Mouse (Mus musculus): ENCODE measurements at regions not wholly inside any gene's neighbourhood (a gene's known extent, or its start where the extent isn't known, plus 50 kb on each side); places are given as distances from the start of the nearest gene placed in this dataset.

- Histone ChIP-seq H3K27ac (ENCODE audit: insufficient read depth, low read length) (no peak overlapping the region), H3K4me3 (ENCODE audit: low read depth, low read length) (no peak overlapping the region), H3K36me3 (ENCODE audit: control insufficient read depth, insufficient read depth, low read length, poor library complexity, severe bottlenecking) (no peaks in the 10 kb centered on the region), H3K9me3 (replicated peaks; ENCODE audit: control insufficient read depth, insufficient read depth, low read length, poor library complexity, severe bottlenecking) (no peaks in the 10 kb centered on the region), H3K9ac (ENCODE audit: low read depth, poor library complexity, severe bottlenecking) (no peak overlapping the region), H3K4me1 (ENCODE audit: control insufficient read depth, insufficient read depth, low read length) (no peaks in the 10 kb centered on the region), H3K27me3 (ENCODE audit: control insufficient read depth, insufficient read depth, low read length, poor library complexity, severe bottlenecking) (no peaks in the 10 kb centered on the region)
- TF ChIP-seq POLR2A (IDR thresholded peaks at IDR 0.05; ENCODE audit: insufficient read depth, low read length), result no peak
- TF ChIP-seq EP300 (IDR thresholded peaks at IDR 0.05; ENCODE audit: insufficient read depth, low read depth, low read length), result no peak
- TF ChIP-seq CTCF (IDR thresholded peaks at IDR 0.05; ENCODE audit: low read depth, low read length), result no peak
Observed at GRCm38 (mm10) chr14:104206602-104207001, 261.2 kb downstream of the Pou4f1 start.

- no peaks in the 10 kb centered on the region for H3K4me1 ChIP-seq (ENCODE audit: control insufficient read depth, insufficient read depth, low read length)
- TF ChIP-seq POLR2A (IDR thresholded peaks at IDR 0.05; ENCODE audit: insufficient read depth, low read length) (no peak), EP300 (IDR thresholded peaks at IDR 0.05; ENCODE audit: insufficient read depth, low read depth, low read length) (no peak), CTCF (IDR thresholded peaks at IDR 0.05; ENCODE audit: low read depth, low read length) (no peak)
Observed at GRCm38 (mm10) chr14:104203239-104203986, 264.4 kb downstream of the Pou4f1 start.

GRCm38 (mm10) chr14:104193198-104193597 is 274.6 kb downstream of the Pou4f1 start:
- H3K36me3 ChIP-seq (ENCODE audit: control insufficient read depth, insufficient read depth, low read length, poor library complexity, severe bottlenecking), result no peaks in the 10 kb centered on the region
- no peaks in the 10 kb centered on the region for H3K9me3 ChIP-seq (replicated peaks; ENCODE audit: control insufficient read depth, insufficient read depth, low read length, poor library complexity, severe bottlenecking)
- no peak overlapping the region for H3K27ac ChIP-seq (ENCODE audit: insufficient read depth, low read length)
- H3K9ac ChIP-seq (ENCODE audit: low read depth, poor library complexity, severe bottlenecking), result no peak overlapping the region
- no peak overlapping the region for H3K4me3 ChIP-seq (ENCODE audit: low read depth, low read length)
- H3K4me1 ChIP-seq (ENCODE audit: control insufficient read depth, insufficient read depth, low read length), result no peaks in the 10 kb centered on the region
- TF ChIP-seq POLR2A (IDR thresholded peaks at IDR 0.05; ENCODE audit: insufficient read depth, low read length), result no peak
- no peak for TF ChIP-seq CTCF (IDR thresholded peaks at IDR 0.05; ENCODE audit: low read depth, low read length)
- TF ChIP-seq EP300 (IDR thresholded peaks at IDR 0.05; ENCODE audit: insufficient read depth, low read depth, low read length), result no peak
- H3K27me3 ChIP-seq (ENCODE audit: control insufficient read depth, insufficient read depth, low read length, poor library complexity, severe bottlenecking), result no peaks in the 10 kb centered on the region

More at GRCm38 (mm10) chr14:104203239-104203986, 264.4 kb downstream of the Pou4f1 start:
- Histone ChIP-seq H3K4me3 (ENCODE audit: low read depth, low read length) (no peak overlapping the region), H3K27me3 (ENCODE audit: control insufficient read depth, insufficient read depth, low read length, poor library complexity, severe bottlenecking) (no peaks in the 10 kb centered on the region), H3K36me3 (ENCODE audit: control insufficient read depth, insufficient read depth, low read length, poor library complexity, severe bottlenecking) (no peaks in the 10 kb centered on the region), H3K9ac (ENCODE audit: low read depth, poor library complexity, severe bottlenecking) (no peak overlapping the region), H3K27ac (ENCODE audit: insufficient read depth, low read length) (no peak overlapping the region), H3K9me3 (replicated peaks; ENCODE audit: control insufficient read depth, insufficient read depth, low read length, poor library complexity, severe bottlenecking) (no peaks in the 10 kb centered on the region)

GRCm38 (mm10) chr14:104175122-104175521 is 292.7 kb downstream of the Pou4f1 start:
- no peak for TF ChIP-seq EP300 (IDR thresholded peaks at IDR 0.05; ENCODE audit: insufficient read depth, low read depth, low read length)
- TF ChIP-seq POLR2A (IDR thresholded peaks at IDR 0.05; ENCODE audit: insufficient read depth, low read length), result no peak
- TF ChIP-seq CTCF (IDR thresholded peaks at IDR 0.05; ENCODE audit: low read depth, low read length), result no peak
- Histone ChIP-seq H3K27me3 (ENCODE audit: control insufficient read depth, insufficient read depth, low read length, poor library complexity, severe bottlenecking) (no peaks in the 10 kb centered on the region), H3K27ac (ENCODE audit: insufficient read depth, low read length) (no peak overlapping the region), H3K36me3 (ENCODE audit: control insufficient read depth, insufficient read depth, low read length, poor library complexity, severe bottlenecking) (no peaks in the 10 kb centered on the region), H3K4me1 (ENCODE audit: control insufficient read depth, insufficient read depth, low read length) (no peaks in the 10 kb centered on the region), H3K4me3 (ENCODE audit: low read depth, low read length) (no peak overlapping the region), H3K9ac (ENCODE audit: low read depth, poor library complexity, severe bottlenecking) (no peak overlapping the region), H3K9me3 (replicated peaks; ENCODE audit: control insufficient read depth, insufficient read depth, low read length, poor library complexity, severe bottlenecking) (no peaks in the 10 kb centered on the region)

- H3K36me3 ChIP-seq (ENCODE audit: control insufficient read depth, insufficient read depth, low read length, poor library complexity, severe bottlenecking), result no peaks in the 10 kb centered on the region
- TF ChIP-seq CTCF (IDR thresholded peaks at IDR 0.05; ENCODE audit: low read depth, low read length), result peak; percentile 43
- TF ChIP-seq POLR2A (IDR thresholded peaks at IDR 0.05; ENCODE audit: insufficient read depth, low read length), result no peak
- TF ChIP-seq EP300 (IDR thresholded peaks at IDR 0.05; ENCODE audit: insufficient read depth, low read depth, low read length), result no peak
- no peaks in the 10 kb centered on the region for H3K4me1 ChIP-seq (ENCODE audit: control insufficient read depth, insufficient read depth, low read length)
- no peak overlapping the region for H3K27ac ChIP-seq (ENCODE audit: insufficient read depth, low read length)
- H3K9me3 ChIP-seq (replicated peaks; ENCODE audit: control insufficient read depth, insufficient read depth, low read length, poor library complexity, severe bottlenecking), result no peaks in the 10 kb centered on the region
- H3K9ac ChIP-seq (ENCODE audit: low read depth, poor library complexity, severe bottlenecking), result no peak overlapping the region
- H3K4me3 ChIP-seq (ENCODE audit: low read depth, low read length), result no peak overlapping the region
- no peaks in the 10 kb centered on the region for H3K27me3 ChIP-seq (ENCODE audit: control insufficient read depth, insufficient read depth, low read length, poor library complexity, severe bottlenecking)
Observed at GRCm38 (mm10) chr14:104146841-104147240, 302.6 kb upstream of the Ednrb start.

- Histone ChIP-seq H3K4me1 (ENCODE audit: control insufficient read depth, insufficient read depth, low read length) (no peaks in the 10 kb centered on the region), H3K4me3 (ENCODE audit: low read depth, low read length) (no peak overlapping the region), H3K9ac (ENCODE audit: low read depth, poor library complexity, severe bottlenecking) (no peak overlapping the region), H3K27ac (ENCODE audit: insufficient read depth, low read length) (no peak overlapping the region), H3K27me3 (ENCODE audit: control insufficient read depth, insufficient read depth, low read length, poor library complexity, severe bottlenecking) (no peaks in the 10 kb centered on the region), H3K9me3 (replicated peaks; ENCODE audit: control insufficient read depth, insufficient read depth, low read length, poor library complexity, severe bottlenecking) (no peaks in the 10 kb centered on the region), H3K36me3 (ENCODE audit: control insufficient read depth, insufficient read depth, low read length, poor library complexity, severe bottlenecking) (no peaks in the 10 kb centered on the region)
- TF ChIP-seq CTCF (IDR thresholded peaks at IDR 0.05; ENCODE audit: low read depth, low read length), result no peak
- no peak for TF ChIP-seq EP300 (IDR thresholded peaks at IDR 0.05; ENCODE audit: insufficient read depth, low read depth, low read length)
Observed at GRCm38 (mm10) chr14:104145395-104145794, 301.2 kb upstream of the Ednrb start.
